Mouse (Mus musculus) T-helper 2 cell (primary cell): ENCODE measurements at regions not wholly inside any gene's neighbourhood (a gene's known extent, or its start where the extent isn't known, plus 50 kb on each side); places are given as distances from the start of the nearest gene placed in this dataset.

Experiments
- in situ Hi-C: fragments of 300-600 bp; cut with MboI, MseI; formaldehyde crosslinking; loops from one replicate; pipeline ENCODE4 v1.15.1; 2025; ENCODE audit warnings: high pct_unique_total_duplicates

- in situ Hi-C loops: no loop called here
Measured at GRCm38 (mm10) chr4:4920256-4920655, 127.1 kb upstream of the Impad1 start.

- in situ Hi-C loops: no loop called here
Measured at GRCm38 (mm10) chr4:4875257-4875656, 82.1 kb upstream of the Impad1 start.

- in situ Hi-C loops: no loop called here
Measured at GRCm38 (mm10) chr4:4858345-4858744, 65.2 kb upstream of the Impad1 start.
